Mouse (Mus musculus) natural killer cell, adult 2 months (primary cell): Measurements from ENCODE around the gene Tcl1b2.
"Not testable (repeated sequence)": the region's sequence is repeated elsewhere in the genome, so short reads cannot be mapped to it uniquely, and the experiment has no call there.

Experiments
- DNase-seq, 2 experiments: peaks; one replicate each; pipeline ENCODE4 v3.0.0; 2022; ENCODE audit warnings: low spot score in 2 of 2

Gene Tcl1b2

DNA sequence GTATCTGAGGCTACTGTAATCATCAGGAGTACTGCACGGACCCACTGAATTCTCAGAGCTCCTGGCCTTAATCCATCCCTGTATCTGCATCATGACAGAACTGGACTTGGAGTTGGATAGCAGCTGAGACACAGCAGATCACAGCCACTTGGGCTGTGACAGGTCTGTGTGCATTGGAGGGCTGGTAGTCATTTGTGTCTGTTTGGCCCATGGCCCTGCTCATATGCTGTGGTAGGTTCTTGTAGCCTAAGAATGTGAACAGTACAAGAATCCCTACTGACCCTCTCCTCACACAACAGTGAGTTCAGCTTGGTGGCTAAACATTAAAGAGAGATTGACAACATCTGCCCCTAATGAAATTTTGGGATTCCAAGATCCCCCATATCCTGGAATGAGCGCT, 27.6 kb downstream of the Tcl1b2 start:
- no peak for DNase-seq

DNA sequence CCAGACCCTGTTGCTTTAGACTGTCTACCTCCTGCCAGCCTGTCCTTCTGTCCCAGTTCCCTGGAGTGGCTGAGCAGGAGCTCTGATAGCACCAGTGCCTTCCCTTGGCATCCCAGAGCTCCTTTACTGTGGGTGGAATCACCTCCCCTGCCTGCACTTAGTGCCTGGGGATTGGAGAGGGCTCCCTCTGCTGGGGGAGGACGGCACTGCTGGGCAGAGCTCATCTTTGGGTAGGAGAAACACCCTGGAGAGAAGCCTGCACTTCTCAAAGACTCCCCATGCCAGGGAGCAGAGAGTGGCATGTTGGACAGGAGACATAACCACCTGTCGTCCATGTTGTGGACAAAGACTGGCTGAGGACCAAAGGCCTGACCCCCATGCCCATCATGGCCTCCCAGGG, 28.5 kb downstream of the Tcl1b2 start:
- peak; percentile 11 to 22 for DNase-seq

DNA sequence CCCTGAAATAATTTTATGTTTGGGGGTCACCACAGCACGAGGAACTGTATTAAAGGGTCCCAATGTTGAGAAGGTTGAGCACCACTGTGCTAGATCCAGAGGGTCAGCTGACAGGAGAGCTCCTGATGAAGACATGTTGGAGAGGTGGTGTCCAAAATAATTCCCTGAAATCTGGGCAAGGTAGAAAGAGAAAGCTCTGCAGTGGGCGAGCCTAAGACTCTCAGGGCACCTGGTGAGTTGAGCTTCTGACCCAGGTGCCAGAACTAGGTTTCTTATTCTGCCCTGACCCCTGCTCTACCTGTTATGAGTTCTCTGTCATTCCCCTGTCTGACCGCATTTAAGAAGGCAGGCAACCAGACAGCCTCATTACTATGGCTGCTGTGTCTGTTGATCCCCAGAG, 30.2 kb downstream of the Tcl1b2 start, which contains the start of gene Tcl1b5:
Tcl1b5 (plus strand) TSS at position 301 of the 400 bp plus-strand sequence.
- not testable (repeated sequence) for DNase-seq

DNA sequence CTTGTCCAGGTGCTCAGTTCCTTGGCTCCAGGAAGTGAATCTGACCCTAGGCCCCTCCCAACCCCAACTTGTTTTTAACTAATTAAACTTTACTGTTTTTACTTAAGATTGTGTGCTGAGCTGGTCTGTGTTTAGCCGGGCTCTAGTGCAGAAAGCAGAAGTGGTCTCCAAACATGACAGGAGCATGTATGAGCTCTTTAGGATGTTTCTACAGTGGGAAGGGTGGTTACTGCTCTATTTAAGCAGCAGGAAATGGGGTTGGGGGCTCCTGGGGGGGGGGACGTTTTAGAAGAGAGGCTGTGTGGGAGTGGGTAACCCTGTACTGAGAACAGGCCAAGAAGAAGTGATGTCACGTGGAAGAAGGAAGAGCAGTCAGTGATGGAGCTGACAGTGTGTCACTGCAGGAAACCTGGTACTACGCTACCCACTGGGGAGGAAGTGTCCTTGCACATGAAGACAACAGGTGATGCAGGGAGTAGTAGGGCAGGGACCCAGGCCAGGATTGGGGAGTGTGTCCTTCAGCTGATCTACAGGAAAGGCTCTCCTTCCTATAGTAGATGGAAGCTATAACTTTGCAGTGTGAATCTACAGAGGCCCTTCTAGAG, 35.3 kb downstream of the Tcl1b2 start:
- DNase-seq = not testable (repeated sequence)

DNA sequence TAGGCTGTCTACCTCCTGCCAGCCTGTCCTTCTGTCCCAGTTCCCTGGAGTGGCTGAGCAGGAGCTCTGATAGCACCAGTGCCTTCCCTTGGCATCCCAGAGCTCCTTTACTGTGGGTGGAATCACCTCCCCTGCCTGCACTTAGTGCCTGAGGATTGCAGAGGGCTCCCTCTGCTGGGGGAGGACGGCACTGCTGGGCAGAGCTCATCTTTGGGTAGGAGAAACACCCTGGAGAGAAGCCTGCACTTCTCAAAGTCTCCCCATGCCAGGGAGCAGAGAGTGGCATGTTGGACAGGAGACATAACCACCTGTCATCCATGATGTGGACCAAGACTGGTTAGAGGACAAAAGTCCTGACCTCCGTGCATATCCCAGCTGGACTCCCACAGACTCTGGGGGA, 43.2 kb downstream of the Tcl1b2 start:
- DNase-seq = not testable (repeated sequence)

DNA sequence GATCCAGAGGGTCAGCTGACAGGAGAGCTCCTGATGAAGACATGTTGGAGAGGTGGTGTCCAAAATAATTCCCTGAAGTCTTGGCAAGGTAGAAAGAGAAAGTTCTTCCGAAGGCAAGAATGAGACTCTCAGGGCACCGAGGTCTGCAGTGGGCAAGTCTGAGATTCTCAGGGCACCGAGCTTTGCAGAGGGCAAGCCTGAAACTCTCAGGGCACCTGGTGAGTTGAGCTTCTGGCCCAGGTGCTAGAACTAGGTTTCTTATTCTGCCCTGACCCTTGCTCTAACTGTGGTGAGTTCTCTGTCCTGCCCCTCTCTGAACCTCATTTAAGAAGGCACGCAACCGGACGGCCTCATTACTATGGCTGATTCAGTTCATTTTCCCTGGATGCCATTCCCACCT, 44.9 kb downstream of the Tcl1b2 start, which contains the start of gene Tcl1b3:
Tcl1b3 (plus strand) TSS at position 301 of the 400 bp plus-strand sequence.
- DNase-seq = not testable (repeated sequence)

DNA sequence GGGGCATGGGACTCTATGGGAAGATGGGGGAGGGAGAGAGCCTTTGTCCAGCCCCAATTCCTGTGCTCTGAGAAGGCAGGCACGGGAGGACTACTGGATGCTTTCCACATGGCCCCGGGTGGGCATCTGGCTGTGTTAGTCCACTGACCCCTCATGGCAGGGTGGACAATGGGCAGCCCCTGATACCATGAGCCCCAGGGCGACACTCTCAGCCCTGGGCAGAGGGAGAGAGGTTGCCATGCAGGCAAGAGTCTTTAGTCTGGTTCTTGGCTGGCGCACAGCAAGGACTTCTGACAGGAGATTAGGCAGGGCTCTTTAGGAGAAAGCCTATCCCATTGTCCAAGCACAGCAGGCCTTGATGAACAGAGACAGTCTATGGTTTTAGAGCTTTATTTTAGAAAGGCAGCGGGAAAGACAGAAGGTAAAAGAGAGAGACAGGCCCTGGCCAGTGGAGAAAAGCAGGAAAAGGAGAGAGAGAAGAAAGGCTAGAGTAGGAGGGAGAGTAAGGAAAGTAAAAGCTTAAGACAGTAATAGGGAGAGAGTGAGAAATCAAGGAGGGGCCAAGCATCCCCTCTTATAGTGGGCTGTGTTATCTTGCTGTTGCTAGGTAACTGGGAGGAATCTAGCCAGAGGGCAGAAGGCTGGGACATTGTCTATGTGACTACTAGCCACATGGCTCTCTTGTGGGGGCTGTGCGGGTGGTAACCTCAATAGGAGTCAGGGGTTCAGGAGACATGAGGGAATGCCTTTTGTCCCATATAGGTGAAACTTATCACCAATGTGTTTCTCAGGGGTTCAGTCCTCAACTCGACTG, 54.1 kb downstream of the Tcl1b2 start:
- DNase-seq = not testable (repeated sequence)

DNA sequence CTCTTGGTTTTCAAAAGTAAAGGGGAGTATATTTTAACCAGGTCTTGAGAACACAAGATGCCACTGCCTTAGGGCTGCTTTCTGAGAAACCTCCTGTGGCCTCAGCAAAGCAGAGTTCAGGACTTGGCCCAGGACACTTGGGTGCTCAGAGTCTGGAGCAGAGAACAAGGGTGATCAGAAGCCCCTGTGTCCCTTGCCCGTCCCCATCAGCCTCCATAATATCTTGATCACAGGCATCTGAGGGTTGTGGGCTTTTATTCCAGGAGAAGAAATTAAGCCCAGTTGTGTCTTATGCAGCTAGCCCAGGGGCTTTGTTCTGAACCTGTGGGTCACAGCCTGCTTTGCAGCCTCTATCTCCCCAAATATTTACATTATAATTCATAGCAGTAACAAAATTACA, 55.8 kb downstream of the Tcl1b2 start, which contains the start of gene Tcl1b4:
Tcl1b4 (plus strand) TSS at position 301 of the 400 bp plus-strand sequence.
- not testable (repeated sequence) for DNase-seq
